Mouse (Mus musculus) natural killer cell, adult 2 months (primary cell): ENCODE measurements at regions not wholly inside any gene's neighbourhood (a gene's known extent, or its start where the extent isn't known, plus 50 kb on each side); places are given as distances from the start of the nearest gene placed in this dataset.

Experiments
- DNase-seq, 2 experiments: peaks; one replicate each; pipeline ENCODE4 v3.0.0; 2022; ENCODE audit warnings: low spot score in 2 of 2

DNA sequence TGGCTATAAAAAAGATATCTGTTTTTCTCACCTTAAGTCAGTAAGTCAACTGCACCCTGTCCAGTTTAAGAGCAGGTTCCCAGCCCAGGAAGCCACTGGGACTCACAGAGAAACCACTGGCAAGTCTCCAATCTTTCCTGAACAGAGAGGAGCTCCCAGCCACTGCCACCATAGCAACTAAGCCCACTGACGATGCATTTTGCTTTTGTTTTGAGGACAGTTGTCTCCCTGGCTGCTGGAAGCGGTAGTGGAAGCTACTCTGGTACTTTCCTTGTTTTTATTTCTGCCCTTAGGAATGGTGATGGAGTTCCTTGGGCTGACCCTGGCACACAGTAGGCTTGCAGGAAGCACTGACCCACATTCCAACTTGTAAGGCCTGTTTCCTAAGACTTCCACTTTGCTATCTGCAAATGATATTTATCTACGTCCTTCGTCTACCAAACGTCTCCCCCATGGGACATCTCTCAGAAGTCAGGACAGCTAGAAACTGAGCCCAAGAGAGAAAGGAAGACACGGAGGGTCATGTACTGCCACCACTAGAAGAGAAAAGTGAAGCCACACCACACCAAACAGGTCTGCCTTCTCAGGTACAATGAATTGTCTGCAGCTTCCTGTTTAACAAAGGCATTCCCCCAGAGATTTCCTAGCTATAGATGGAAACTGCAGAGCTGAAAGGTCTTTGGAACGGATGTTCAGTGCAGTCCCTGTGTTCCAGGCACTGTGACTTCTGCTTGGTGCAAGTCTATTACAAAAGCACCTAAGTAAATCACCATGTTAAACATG lies 125.7 kb upstream of the Fmo9 start:
- no peak for DNase-seq

DNA sequence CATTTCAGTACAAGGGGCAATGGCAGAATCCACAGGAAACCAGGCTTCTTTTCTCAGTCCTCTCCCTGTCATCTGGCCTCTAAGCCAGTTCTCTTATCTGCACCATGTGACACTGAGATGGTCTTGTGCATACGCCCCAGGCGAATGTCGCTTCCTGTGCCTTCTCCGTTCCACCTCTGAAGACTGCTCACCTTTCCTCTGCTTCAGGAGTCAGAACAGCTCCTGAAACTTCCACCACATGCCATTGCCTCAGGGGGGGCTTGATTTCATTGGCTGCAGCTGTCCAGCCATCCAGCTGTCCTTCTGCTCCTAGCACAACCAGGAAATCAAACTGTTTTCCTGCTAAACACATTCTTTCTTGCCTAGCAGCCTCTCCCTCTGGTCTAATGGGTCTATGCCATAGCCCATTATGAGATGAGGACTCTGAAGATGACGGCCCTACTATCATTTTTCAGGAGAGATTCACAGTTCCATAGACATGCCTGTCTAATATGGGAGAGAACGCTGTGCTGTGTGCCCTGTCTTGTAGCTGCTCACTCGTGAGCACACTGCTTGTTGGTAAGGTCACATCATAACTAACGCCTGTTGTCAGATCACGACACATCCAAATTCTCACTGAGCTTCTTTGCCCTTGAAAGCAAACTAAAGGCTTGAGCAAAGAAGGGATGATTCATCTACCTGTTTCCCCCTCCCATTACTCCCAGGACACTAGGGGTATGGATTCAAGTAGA lies 129.9 kb upstream of the Fmo9 start:
- DNase-seq = no peak

DNA sequence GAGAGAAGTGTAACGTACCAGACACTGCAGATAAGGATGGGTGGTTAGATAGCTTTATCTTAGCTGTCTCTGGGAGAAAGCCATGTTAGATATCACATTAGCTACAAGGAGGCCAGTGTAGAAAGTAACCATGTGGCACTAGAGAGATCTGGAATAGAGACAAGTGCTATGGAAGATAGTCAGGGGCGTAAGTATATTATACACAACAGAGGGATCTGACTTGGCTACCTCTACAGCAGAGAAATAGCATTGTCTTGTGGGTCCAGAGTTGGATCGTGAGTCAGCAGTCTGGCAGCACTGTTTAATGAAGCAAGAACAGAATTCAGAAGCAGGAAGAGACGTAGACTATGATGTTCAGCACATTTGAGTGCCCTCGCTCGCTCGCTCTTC lies 130.4 kb upstream of the Fmo9 start:
- DNase-seq = no peak

DNA sequence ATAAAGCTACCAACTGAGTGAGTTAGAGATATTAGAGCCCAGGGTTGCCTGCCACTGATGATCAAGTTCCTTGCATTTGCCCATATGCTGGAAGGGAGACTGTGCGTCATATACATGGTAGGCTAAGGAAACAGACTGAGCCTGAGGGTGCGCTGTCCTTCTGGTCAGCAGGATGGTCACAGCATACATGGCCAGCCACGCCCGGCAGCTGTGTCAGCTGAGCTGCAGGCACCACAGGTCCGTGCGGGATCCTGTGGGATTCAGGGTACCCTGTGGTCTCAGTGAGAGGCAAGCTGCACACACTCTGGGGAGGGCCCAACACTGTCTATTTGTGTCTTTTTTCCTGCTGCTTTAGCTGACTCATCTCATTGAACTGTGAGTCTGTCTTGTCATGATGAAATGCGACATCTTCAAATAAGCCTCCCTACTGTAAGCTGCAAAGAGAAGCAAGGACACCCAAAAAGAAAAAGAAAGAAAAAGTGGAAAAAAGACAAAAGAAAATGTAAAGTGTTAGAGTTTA lies 131.3 kb upstream of the Fmo9 start:
- no peak for DNase-seq

DNA sequence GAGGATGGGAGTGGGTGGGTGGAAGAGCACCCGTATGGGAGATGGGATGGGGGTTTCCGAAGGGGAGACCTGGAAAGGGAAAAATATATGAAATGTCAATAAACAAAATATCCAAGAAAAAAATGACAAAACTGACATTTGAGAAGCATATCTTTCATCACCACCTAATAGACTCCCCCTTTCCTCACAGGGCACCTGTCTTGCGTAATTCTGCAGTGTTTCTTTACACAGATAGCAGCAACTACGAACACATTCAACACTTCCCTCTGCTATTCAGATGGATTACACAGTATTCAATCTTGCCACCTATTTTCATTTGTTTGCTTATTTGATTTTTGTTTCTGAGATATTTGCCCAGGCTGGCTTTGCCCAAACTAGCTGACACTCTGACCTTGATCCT lies 136.3 kb upstream of the Fmo9 start:
- DNase-seq = no peak

DNA sequence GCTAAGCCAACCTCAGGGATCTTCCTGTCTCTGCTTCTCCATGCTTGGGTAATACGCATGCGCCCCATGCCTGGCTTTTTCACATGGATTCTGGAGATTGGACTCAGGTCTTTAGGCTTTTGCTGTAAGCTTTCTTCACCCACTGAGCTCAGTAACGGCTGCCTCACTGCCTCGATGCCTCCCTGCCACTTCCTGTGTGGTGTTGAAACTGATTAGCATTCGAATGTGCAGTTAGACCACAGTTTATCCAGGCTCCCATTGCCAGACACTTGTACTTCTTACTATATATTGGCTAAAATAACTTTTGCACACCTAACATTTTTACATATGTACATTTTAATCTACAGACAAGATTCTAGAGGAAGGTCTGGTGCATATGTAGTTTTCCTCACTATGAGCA lies 137.0 kb upstream of the Fmo9 start:
- DNase-seq = peak; percentile 7 to 10

DNA sequence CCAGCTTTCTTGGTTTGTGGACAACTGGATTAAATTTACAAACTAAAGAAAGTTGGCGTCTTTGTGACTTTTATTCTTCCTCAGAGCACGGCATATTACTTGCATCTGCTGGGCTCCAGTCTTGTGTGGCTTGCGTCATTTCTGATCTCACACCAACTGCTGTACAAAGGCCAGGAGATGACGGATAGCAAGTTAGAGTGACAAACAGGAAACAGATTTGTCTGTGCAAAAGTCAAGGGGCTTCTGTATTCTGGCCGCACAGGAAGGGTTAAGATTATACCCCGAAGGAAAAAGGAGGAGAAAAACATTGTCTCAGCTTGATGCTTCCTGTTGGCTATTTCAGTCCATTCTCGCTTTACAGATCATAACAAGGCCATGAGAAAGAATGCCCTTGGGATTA lies 137.8 kb upstream of the Fmo9 start:
- DNase-seq = peak; percentile 1 to 11

DNA sequence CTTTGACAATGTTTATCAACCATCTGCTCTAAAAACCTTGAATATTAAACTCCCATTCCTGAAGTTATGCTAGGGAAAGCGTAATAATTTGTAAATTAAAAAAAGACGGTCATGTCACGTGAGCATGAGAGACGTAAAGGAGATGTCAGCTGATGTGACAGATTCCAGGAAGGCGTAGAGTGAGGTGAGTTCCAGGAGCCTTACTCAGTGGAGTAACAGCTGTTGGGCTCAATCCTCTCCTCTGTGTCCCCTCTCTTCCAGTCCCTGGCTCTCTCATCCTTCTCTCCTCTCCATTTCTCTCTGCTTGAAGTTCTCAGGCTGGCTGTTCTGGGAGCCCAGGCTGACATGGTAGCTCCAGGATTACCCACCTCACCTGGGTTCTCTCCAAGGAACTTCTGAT lies 138.4 kb upstream of the Fmo9 start:
- no peak for DNase-seq

DNA sequence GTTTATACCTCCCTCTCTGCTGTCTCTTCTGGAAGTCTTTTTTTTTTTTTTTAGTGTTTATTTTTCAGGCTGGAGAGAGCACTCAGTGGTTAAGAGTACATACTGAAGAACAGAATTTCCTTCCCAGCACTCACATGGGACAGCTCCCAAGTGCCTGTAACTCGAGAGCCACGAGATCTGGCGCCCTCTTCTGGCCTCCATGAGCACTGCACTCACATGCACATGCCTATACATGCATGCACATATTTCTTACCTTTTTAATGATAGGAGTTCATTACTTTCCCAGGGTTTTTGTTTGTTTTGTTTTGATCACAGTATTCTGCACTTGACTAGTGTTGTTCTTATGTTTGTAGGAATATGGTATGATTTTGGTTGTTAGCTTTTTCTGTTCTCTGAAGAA lies 139.5 kb upstream of the Fmo9 start:
- DNase-seq = no peak

DNA sequence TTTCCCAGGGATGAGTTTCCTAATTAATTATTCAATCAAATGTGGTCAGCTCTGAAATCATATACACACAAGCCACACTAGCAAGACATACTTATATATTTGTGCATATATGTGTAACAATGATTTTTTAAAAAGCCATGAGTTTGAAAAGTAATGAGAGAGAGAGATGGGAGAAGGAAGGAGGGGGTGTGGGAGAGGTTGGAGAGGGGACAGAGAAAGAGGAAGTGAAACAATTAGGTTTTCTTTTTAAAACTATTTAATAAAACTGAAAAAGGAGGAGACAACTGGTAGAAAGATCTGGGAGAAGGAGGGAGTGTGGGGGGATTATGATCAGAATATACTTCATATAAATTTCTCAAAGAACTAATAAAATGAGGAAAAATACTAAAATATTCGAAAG lies 155.7 kb upstream of the Fmo9 start:
- DNase-seq = no peak

DNA sequence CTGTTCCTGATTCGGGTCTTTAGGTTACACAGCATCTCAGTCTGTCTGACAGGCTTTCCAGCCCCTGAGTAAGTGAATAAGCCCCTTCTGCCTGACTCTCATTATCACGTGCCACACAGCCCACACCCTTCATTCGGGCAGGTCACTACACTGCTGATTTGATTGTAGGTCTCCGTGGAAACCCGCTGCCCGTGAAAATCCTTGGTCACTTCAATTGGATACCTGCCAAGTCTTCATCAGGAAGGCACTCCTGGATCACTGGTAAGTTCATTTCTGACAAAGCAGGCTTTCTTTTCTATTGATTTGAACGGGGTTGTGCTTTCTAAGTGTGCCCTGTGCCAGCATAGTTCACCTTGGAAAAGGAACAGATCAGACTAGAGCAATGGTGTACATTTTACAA lies 158.2 kb upstream of the Fmo9 start:
- no peak for DNase-seq

DNA sequence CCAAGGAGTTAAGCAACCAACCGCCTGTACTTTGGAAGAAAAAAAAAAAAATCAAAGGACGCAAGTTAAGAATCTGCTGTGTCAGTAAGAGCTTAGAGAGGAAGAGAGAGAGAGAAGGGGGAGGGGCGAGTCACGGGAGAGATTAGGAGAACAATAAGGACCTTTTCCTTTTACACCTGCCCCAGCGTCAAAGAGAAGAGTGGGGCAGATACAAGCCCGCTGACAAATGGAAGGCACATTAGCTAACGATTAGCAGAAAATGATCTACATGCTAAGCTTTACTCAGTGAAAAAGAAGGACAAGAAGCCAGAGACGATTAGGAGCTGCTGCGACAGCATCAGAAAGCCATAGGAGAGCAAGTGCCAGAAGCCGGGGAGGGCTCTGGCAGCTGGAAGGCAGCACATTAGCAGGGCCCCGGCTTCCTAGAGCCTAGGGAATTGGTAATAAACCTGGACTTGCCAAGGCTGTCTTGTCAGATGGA lies 157.8 kb upstream of the Fam78b start:
- DNase-seq = no peak

DNA sequence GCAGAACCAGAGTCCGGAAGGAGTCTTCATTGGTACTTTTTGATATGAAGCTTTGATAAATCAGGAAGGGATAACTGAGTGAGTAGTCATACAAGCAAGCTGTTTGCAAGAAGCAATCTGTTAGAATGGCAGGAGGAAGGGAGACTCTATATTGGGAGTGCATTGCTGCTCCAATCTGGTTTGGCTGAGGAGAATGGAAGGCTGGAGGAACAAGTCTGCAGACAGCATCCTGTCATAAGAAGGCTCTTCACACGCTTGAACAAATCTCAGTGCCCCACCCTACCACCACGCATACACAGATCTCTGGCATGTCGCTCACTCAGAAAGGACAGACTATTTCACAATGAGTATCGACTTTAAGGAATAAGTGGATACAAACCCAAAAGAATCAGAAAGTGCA lies 154.7 kb upstream of the Fam78b start:
- DNase-seq = no peak

DNA sequence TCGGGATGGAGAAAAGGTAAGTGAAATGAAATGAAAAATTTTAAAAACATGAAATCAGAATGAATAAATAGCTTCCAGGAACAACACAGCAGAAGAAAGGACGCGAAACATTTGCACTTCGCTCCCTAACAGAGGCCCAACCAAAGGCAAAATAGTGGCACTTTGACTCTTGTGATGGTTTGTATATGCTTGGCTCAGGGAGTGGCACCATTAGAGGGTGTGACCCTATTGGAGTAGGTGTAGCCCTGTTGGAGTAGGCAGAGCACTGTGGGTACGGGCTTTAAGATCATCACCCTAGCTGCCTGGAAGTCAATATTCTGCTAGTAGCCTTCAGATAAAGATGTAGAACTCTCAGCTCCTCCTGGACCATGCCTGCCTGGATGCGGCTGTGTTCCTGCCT lies 154.0 kb upstream of the Fam78b start:
- DNase-seq = no peak

DNA sequence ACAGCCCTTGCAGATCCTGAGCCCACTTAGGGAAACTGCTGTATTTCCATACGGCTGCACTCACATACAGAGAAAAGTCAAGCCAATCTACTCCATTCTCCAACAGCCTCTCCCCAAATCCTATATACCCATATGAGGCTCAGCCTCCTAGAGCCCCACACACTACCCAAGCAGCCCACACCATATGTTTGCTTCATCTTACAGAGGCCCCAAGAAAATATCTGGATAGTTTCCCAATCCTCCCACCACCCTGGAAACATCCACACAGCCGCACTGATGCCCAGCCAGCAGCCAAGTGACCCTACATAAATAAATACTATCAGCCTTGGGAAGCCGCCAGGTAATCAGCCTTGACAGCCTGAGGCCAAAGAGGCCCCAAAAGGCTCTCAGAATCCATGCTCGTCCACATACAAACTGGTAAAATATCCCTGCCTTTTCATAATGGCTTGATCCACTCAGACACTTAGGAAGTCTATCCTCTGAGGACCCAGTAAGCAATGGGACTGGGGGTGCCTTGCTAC lies 153.1 kb upstream of the Fam78b start:
- DNase-seq = no peak

DNA sequence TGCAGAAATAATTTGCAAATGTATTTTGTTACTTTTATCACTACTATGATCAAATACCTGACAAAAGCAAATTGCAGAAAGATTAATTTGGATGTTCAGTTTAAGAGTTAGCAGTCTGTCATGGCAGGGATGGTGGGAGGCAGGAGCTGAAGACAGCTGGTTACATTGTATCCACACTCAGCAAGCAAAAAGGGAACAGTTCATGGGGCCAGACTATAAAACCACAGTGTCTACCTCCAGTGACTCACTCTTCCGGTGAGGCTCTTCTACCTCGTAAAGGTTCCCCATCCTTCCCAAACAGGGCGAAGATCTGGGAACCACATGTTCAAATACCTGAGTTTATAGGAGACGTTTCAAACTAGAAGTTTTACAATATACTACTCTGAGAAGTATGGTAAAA lies 145.2 kb upstream of the Fam78b start:
- DNase-seq = no peak

DNA sequence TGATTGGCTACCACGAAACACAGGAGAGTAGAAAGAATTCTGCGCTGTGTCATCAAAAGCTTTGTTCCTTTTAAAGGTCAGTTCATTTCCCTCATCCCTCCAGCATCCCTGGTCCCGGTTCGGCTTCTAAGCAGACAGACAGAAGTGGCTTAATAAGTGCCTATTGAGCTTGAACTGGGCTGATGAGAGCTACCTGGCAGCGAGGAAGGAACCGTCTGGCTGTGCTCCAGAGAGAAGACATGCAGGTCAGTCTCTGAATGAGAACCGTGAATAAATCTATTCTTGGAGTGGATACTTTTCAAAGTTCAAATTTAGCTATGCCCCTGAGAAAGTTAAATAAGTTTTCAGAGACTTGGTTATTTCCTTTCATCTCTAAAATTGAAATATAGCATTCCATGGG lies 135.0 kb upstream of the Fam78b start:
- no peak for DNase-seq

DNA sequence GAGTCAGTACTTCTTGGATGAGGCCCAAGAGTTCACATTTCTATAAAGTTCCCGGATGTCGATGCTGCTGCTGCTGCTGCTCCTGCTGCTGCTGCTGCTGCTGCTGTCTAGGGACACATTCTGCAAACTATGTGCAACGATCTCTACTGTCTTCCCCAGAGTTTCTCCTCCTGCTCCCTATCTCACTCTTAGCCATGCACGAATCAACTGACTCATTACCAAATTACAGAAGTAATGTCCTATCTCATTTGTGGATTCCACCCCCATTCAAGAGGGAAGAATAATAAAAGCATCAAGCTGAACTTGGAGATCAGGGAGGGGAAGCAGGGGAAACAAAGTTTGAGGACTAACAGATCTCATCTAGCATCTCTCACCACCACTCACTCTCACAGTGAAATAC lies 130.0 kb upstream of the Fam78b start:
- DNase-seq = no peak

DNA sequence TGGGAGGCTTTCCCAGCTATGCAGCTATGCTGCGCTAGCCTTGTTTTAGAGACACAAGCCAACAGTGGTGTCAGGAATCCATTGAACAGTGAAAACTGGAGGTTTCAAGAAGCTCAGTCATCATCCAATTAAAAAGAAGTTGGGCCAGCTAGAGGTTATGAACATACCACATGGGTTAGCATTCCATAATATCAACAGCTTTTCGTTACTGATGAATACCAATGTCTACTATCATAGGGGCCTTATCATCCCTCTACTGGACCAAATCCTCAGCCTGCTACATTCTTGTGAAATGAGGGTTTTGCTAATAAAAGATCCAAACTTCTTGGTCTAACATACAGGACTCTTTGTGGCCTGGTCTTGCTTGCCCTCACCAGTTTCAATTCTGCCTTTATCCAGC lies 124.8 kb upstream of the Fam78b start:
- DNase-seq = no peak

DNA sequence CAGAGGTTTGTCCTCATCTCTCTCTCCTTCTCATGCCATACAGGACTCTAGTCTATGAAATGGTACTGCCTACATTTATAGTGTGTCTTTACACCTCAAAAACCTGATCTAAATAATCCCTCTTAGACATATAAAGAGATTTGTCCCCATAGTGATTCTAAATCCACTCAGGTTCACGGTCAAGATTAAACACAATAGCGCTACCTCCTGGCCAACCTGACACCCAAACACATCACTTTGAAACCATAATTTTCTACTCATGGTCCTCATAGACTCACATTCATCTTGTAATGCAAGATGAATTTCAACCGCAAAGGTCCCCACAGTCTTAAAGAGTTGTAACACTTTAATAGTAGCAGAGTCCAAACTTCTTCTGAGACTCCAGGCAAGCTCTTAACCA lies 118.0 kb upstream of the Fam78b start:
- no peak for DNase-seq

DNA sequence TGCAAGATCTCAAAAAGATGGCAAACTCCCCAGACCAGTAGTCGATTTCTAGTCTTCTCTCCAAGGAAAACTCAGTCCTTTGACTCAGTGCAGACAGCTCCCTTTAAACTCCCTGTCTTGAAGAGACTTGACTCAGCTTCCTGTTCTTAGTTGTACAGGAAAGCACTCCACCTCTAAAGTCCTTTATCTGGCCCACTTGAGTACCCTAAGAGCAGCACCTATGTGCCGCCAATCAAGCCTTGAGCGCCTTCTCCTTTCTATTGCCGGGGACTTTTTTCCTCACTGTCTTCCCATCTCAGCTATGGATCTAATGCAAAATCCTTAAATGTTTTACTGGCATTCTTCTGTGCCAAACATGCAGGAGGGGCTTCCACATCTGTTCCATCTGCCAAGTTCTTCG lies 105.3 kb upstream of the Fam78b start:
- no peak for DNase-seq

DNA sequence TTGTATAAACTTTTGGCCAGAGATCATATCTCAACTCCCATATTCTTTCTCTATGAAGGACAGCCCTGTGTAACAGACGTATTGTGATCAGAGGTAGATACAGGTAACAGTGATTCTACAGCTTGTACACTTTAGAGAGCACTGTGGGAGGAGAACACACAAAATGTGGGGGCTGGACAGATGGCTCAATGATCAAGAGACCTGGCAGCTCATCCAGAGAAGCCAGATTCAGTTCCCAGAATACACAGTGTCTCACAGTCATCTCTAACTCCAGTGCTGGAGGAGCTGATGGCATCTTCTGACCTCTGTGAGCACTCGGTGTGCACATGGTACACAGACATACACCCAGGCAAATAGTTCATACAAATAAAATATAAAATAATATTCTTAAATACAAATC lies 102.5 kb upstream of the Fam78b start:
- no peak for DNase-seq

DNA sequence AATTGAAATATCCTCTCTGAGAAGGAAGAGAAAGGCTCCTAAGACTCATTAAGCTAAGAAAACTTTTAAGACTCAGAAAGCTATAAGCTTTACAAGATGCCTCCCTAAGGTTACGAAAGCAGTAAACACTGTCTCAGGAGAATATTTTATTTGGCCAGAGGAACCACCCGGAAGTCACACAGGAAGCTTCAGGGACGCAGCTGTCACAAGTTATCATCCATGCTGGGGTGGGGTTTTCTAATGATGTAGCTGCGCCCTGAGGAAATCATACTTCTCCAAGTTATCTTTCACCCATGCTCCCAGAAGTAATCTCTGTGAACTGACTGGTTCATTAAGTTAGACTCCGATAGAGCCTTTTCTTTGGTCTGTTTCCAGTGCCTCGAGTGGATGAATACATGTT lies 102.0 kb upstream of the Fam78b start:
- peak; percentile 26 to 46 for DNase-seq
